Mouse (Mus musculus) intestine, embryonic 16.5 days (tissue): ENCODE measurements around the gene Kctd17. TPM values are rescaled to one million over a fixed set of nuclear protein-coding genes. Genes with fewer than 3 reads are reported as not detected.

Source experiments
- ATAC-seq: fragments of 200-750 bp; cut with Nextera tagmentation; 2 replicates; pipeline ENCODE4 v1.8.0; 2017; ENCODE audit warnings: moderate TSS enrichment, moderate library complexity
- H3K27ac ChIP-seq: fragments of 300-500 bp; sonication (generic); 2 replicates; pipeline ENCODE4 v1.5.1; 2014; ENCODE audit warnings: mild to moderate bottlenecking, low read length
- H3K27me3 ChIP-seq: fragments of 300-500 bp; sonication (generic); replicated peaks from 2 replicates; pipeline ENCODE4 v1.6.1; 2014; ENCODE audit warnings: low read length, control low read depth, mixed read lengths; ENCODE audit not compliant: control insufficient read depth, insufficient read depth
- H3K36me3 ChIP-seq: fragments of 300-500 bp; sonication (generic); 2 replicates; pipeline ENCODE4 v1.6.1; 2014; ENCODE audit warnings: low read length, control low read depth; ENCODE audit not compliant: control insufficient read depth, insufficient read depth
- H3K4me1 ChIP-seq: fragments of 300-500 bp; sonication (generic); 2 replicates; pipeline ENCODE4 v1.6.1; 2014; ENCODE audit warnings: low read length, control low read depth, mixed read lengths; ENCODE audit not compliant: control insufficient read depth, insufficient read depth
- H3K4me2 ChIP-seq: fragments of 300-500 bp; sonication (generic); 2 replicates; pipeline ENCODE4 v1.6.1; 2014; ENCODE audit warnings: low read depth, low read length, control low read depth
- H3K4me3 ChIP-seq: fragments of 300-500 bp; sonication (generic); 2 replicates; pipeline ENCODE4 v1.5.1; 2014; ENCODE audit warnings: mild to moderate bottlenecking, low read length
- H3K9ac ChIP-seq: fragments of 300-500 bp; sonication (generic); 2 replicates; pipeline ENCODE4 v1.6.1; 2014; ENCODE audit warnings: low read depth, low read length
- H3K9me3 ChIP-seq: fragments of 300-500 bp; sonication (generic); 2 replicates; pipeline ENCODE4 v1.6.1; 2016; ENCODE audit warnings: low read length, control low read depth; ENCODE audit not compliant: control insufficient read depth
- whole genome bisulfite sequencing: fragments of 180-500 bp; shearing (Covaris S2); extraction: QIAGEN DNeasy Blood & Tissue Kit; methylation state at CpG from one replicate; pipeline ENCODE4 v1.1.7; 2014; 5-methylcytosine and 5-hydroxymethylcytosine counted together
- polyA plus RNA-seq: library from polyadenylated mRNA; unstranded; fragments of >200 nt; fragmentation: Nextera tagmentation; extraction: Ambion mirVana; gene quantifications from 2 replicates; pipeline ENCODE4 v1.2.1, GENCODE M21; 2015

The Kctd17 gene
- polyA plus RNA-seq = 20.2 and 23.6 TPM in 2 replicates

GRCm38 (mm10) chr15:78428391-78429138, at the start of gene Kctd17:
Gene Kctd17 (plus strand): TSS chr15:78428564.
- Histone ChIP-seq H3K9ac (peak within 1 kb of the TSS; percentile 64), H3K27ac (peak within 1 kb of the TSS; percentile 72), H3K4me1 (peaks cover 15% of the 10 kb centered on the region), H3K4me2 (peak within 1 kb of the TSS; percentile 65), H3K9me3 (no peaks in the 10 kb centered on the region), H3K4me3 (peak within 1 kb of the TSS; percentile 55), H3K27me3 (peaks cover 56% of the 10 kb centered on the region), H3K36me3 (no peaks in the 10 kb centered on the region)
- peak; percentile 80 for ATAC-seq
- WGBS = under 1% methylated on average over 51 of the region's 52 CpGs

GRCm38 (mm10) chr15:78380208-78380607, 48.2 kb upstream of the Kctd17 start:
- no peaks in the 10 kb centered on the region for H3K9me3 ChIP-seq
- no peaks in the 10 kb centered on the region for H3K36me3 ChIP-seq
- peaks cover 29% of the 10 kb centered on the region for H3K27me3 ChIP-seq
- no peak overlapping the region for H3K4me2 ChIP-seq
- no peak overlapping the region for H3K4me3 ChIP-seq
- no peak overlapping the region for H3K27ac ChIP-seq
- no peak for ATAC-seq
- H3K4me1 ChIP-seq = peaks cover 8% of the 10 kb centered on the region
- no peak overlapping the region for H3K9ac ChIP-seq
- 86% methylated on average over 2 of the region's 2 CpGs for WGBS

- H3K36me3 ChIP-seq = no peaks in the 10 kb centered on the region
- no peak for ATAC-seq
- 71% methylated on average over 4 of the region's 4 CpGs for WGBS
- H3K4me1 ChIP-seq = peaks cover 8% of the 10 kb centered on the region
- no peak overlapping the region for H3K9ac ChIP-seq
- H3K9me3 ChIP-seq = no peaks in the 10 kb centered on the region
- no peak overlapping the region for H3K4me2 ChIP-seq
- H3K27me3 ChIP-seq = peaks cover 24% of the 10 kb centered on the region; the same call in 1 of the 2 replicates
- no peak overlapping the region for H3K4me3 ChIP-seq
- no peak overlapping the region for H3K27ac ChIP-seq
Observed at GRCm38 (mm10) chr15:78380741-78381140, 47.6 kb upstream of the Kctd17 start.

GRCm38 (mm10) chr15:78382115-78382514, 46.2 kb upstream of the Kctd17 start:
- WGBS = 92% methylated on average over 4 of the region's 4 CpGs
- Histone ChIP-seq H3K4me1 (peaks cover 8% of the 10 kb centered on the region), H3K9ac (no peak overlapping the region), H3K36me3 (no peaks in the 10 kb centered on the region), H3K9me3 (no peaks in the 10 kb centered on the region), H3K27me3 (peaks cover 24% of the 10 kb centered on the region; the same call in 1 of the 2 replicates), H3K4me2 (no peak overlapping the region), H3K27ac (no peak overlapping the region), H3K4me3 (no peak overlapping the region)
- no peak for ATAC-seq

- H3K4me3 ChIP-seq = no peak overlapping the region
- peaks cover 8% of the 10 kb centered on the region for H3K4me1 ChIP-seq
- 76% methylated on average over 11 of the region's 11 CpGs for WGBS
- no peaks in the 10 kb centered on the region for H3K9me3 ChIP-seq
- no peaks in the 10 kb centered on the region for H3K36me3 ChIP-seq
- peak overlapping the region; percentile 9; the same call in 1 of the 2 replicates for H3K27ac ChIP-seq
- H3K27me3 ChIP-seq = peaks cover 13% of the 10 kb centered on the region; the same call in 1 of the 2 replicates
- no peak overlapping the region for H3K9ac ChIP-seq
- ATAC-seq = peak; percentile 86
- no peak overlapping the region for H3K4me2 ChIP-seq
Observed at GRCm38 (mm10) chr15:78383450-78384219, 44.7 kb upstream of the Kctd17 start.

GRCm38 (mm10) chr15:78384220-78385116, 43.9 kb upstream of the Kctd17 start:
- H3K27me3 ChIP-seq = peaks cover 13% of the 10 kb centered on the region; the same call in 1 of the 2 replicates
- no peak overlapping the region for H3K4me3 ChIP-seq
- WGBS = 54% methylated on average over 7 of the region's 7 CpGs
- no peak overlapping the region for H3K9ac ChIP-seq
- H3K36me3 ChIP-seq = no peaks in the 10 kb centered on the region
- peak overlapping the region; percentile 9 for H3K27ac ChIP-seq
- ATAC-seq = peak; percentile 81
- H3K9me3 ChIP-seq = no peaks in the 10 kb centered on the region
- H3K4me1 ChIP-seq = peaks cover 8% of the 10 kb centered on the region
- no peak overlapping the region for H3K4me2 ChIP-seq

GRCm38 (mm10) chr15:78385564-78385963, 42.8 kb upstream of the Kctd17 start:
- Histone ChIP-seq H3K4me2 (no peak overlapping the region), H3K4me1 (peaks cover 8% of the 10 kb centered on the region), H3K27ac (no peak overlapping the region), H3K4me3 (no peak overlapping the region), H3K36me3 (no peaks in the 10 kb centered on the region), H3K27me3 (peaks cover 9% of the 10 kb centered on the region; the same call in 1 of the 2 replicates), H3K9me3 (no peaks in the 10 kb centered on the region), H3K9ac (no peak overlapping the region)
- no peak for ATAC-seq
- 91% methylated on average over 1 of the region's 1 CpGs for WGBS

- Histone ChIP-seq H3K27ac (no peak overlapping the region), H3K4me2 (no peak overlapping the region), H3K36me3 (no peaks in the 10 kb centered on the region), H3K4me3 (no peak overlapping the region), H3K4me1 (no peaks in the 10 kb centered on the region), H3K27me3 (peaks cover 15% of the 10 kb centered on the region; the same call in 1 of the 2 replicates), H3K9ac (no peak overlapping the region), H3K9me3 (no peaks in the 10 kb centered on the region)
- no peak for ATAC-seq
- 87% methylated on average over 3 of the region's 3 CpGs for WGBS
Observed at GRCm38 (mm10) chr15:78390855-78391254, 37.5 kb upstream of the Kctd17 start.
